ENCODE assay signal across 8 mouse cellular contexts in genomic region chr2:122027862-122028755, GRCm38 (mm10). TPM values are rescaled to one million over a fixed set of nuclear protein-coding genes. Genes with fewer than 3 reads are reported as not detected.
DNase-seq lines count a peak whose midpoint lies in the region; ATAC-seq lines count a peak whose summit lies in the region.

Gene Eif3j1, plus strand, starts transcription at chr2:122028546.

- H3K4me1 ChIP-seq in megakaryocyte, embryonic 14.5 days: peaks cover 35% of the 10 kb centered on the region

- H3K4me3 ChIP-seq in megakaryocyte, embryonic 14.5 days (replicated peaks): peak within 1 kb of the TSS; percentile 97

- peak; percentile 89 for DNase-seq in ZHBTc4 (ENCODE audit: low read depth, low spot score)
- peak; percentile 77 to 86 for DNase-seq in gastrocnemius, adult 8-10 months (ENCODE audit: low spot score in 2 of 2)
- peak; percentile 35 for DNase-seq in hindlimb bud, embryonic 11.5 days (ENCODE audit: extremely low spot score, low read depth, low spot score)
- peak; percentile 64 to 86 for DNase-seq in left cerebral cortex, adult 8-10 months (ENCODE audit: low spot score in 2 of 2)
- DNase-seq in right cerebral cortex, postnatal 10 days (ENCODE audit: low spot score in 2 of 2): peak; percentile 92 to 93
- peak; percentile 81 for DNase-seq in urinary bladder, postnatal 25 days (ENCODE audit: low spot score)

- ATAC-seq in common myeloid progenitor, adult 5-6 weeks (replicated peaks; ENCODE audit: low read depth, poor library complexity, severe bottlenecking): peak; percentile 90

- H3K36me3 ChIP-seq in megakaryocyte, embryonic 14.5 days (replicated peaks; ENCODE audit: low read length): peaks cover 16% of the 10 kb centered on the region

- H3K27me3 ChIP-seq in megakaryocyte, embryonic 14.5 days (replicated peaks): no peaks in the 10 kb centered on the region

- no peaks in the 10 kb centered on the region for H3K9me3 ChIP-seq in megakaryocyte, embryonic 14.5 days

RNA-seq across cellular contexts. Expression of gene Eif3j1, which starts in this region (rescaled TPM):
- 42.5 and 44.9 TPM in 2 replicates for total RNA-seq in common myeloid progenitor, adult 5-6 weeks (2017)
- 10 to 100 TPM; 33.9 to 42.2 (median 37.6) TPM for total RNA-seq in gastrocnemius, adult 8-10 months (2022)
- 10 to 100 TPM; 19.5 to 22.6 (median 19.9) TPM for total RNA-seq in left cerebral cortex, adult 8-10 months (2022)
- 81.2 and 82.8 TPM in 2 replicates for polyA plus RNA-seq in megakaryocyte, embryonic 14.5 days (2012; ENCODE audit: insufficient read depth, low replicate concordance)

Comparison
In these comparisons a context has a peak if more than half of its experiments do, and no peak if none do; other contexts are left out.
1. Peak in every context shown above with its lines: DNase-seq, ATAC-seq and H3K4me3 ChIP-seq.
2. DNase-seq: peak in every context shown above with its lines; median percentile 92 in right cerebral cortex, postnatal 10 days; 89 in ZHBTc4; 82 in gastrocnemius, adult 8-10 months; 81 in urinary bladder, postnatal 25 days; 75 in left cerebral cortex, adult 8-10 months; 35 in hindlimb bud, embryonic 11.5 days.